Mouse (Mus musculus): Measurements from ENCODE around the gene Olfr56. TPM values are rescaled to one million over a fixed set of nuclear protein-coding genes. Genes with fewer than 3 reads are reported as not detected.

The Olfr56 gene
- polyA plus RNA-seq, 1 experiment from 2014 or later: 0.09 TPM

DNA sequence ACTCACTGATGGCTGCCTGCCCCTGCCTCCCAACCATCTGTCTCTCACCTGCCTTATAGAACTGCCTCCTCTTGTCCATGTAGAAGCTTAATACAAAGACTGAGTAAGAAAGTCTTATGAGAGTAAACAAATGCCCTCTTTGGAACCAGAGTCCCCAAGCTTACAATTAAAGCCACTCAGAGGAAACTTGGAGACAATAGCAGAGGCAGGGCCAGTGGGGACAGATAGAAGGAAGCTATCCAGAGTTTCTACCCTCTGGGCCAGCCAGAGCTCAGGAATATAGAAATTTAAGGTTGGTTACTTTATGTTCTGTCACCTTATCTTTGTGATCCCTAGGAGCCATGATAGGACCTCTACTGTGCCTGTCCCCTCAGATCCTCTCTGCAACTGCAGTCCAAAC lies 136.1 kb downstream of the Olfr56 start, which contains the start of gene Olfr1396:
Gene Olfr1396, minus strand, starts transcription at position 101 of the 400 bp plus-strand sequence.
- H3K4me2 ChIP-seq (ENCODE audit: low read length): no peak within 1 kb of the TSS
- ATAC-seq (replicated peaks; ENCODE audit: low FRiP score, low read depth) (no peak), DNase-seq (ENCODE audit: low spot score) (no peak)
- H3K27ac ChIP-seq: no peak within 1 kb of the TSS
- H3K9me3 ChIP-seq (replicated peaks; ENCODE audit: low read length): no peaks in the 10 kb centered on the region
- no peak within 1 kb of the TSS for H3K9ac ChIP-seq (ENCODE audit: low read depth, low read length)
- H3K27me3 ChIP-seq (ENCODE audit: insufficient read depth, low read length): no peaks in the 10 kb centered on the region
- H3K4me3 ChIP-seq (replicated peaks; ENCODE audit: low read depth, low read length): no peak within 1 kb of the TSS
- H3K4me1 ChIP-seq (replicated peaks; ENCODE audit: insufficient read depth, low read length): no peaks in the 10 kb centered on the region
- no peak for TF ChIP-seq CTCF (IDR thresholded peaks at IDR 0.05; ENCODE audit: low read depth)
- H3K36me3 ChIP-seq (ENCODE audit: insufficient read depth, low read length): no peaks in the 10 kb centered on the region

- no peaks in the 10 kb centered on the region for H3K36me3 ChIP-seq (ENCODE audit: insufficient read depth, low read length)
- no peaks in the 10 kb centered on the region for H3K27me3 ChIP-seq (ENCODE audit: insufficient read depth, low read length)
- no peaks in the 10 kb centered on the region for H3K9me3 ChIP-seq (replicated peaks; ENCODE audit: low read length)
- H3K27ac ChIP-seq: no peak overlapping the region
- H3K4me3 ChIP-seq (replicated peaks; ENCODE audit: low read depth, low read length): no peak overlapping the region
- ATAC-seq (replicated peaks; ENCODE audit: low FRiP score, low read depth) (no peak), DNase-seq (ENCODE audit: low spot score) (no peak)
- no peaks in the 10 kb centered on the region for H3K4me1 ChIP-seq (replicated peaks; ENCODE audit: insufficient read depth, low read length)
- H3K9ac ChIP-seq (ENCODE audit: low read depth, low read length): no peak overlapping the region
- WGBS: 68% methylated on average over 3 of the region's 3 CpGs
- no peak for TF ChIP-seq CTCF (IDR thresholded peaks at IDR 0.05; ENCODE audit: low read depth)
- no peak overlapping the region for H3K4me2 ChIP-seq (ENCODE audit: low read length)
Observed at GRCm38 (mm10) chr11:49119635-49120034, 140.9 kb downstream of the Olfr56 start.

GRCm38 (mm10) chr11:49124169-49124568 lies 145.5 kb downstream of the Olfr56 start:
- Histone ChIP-seq H3K4me3 (replicated peaks; ENCODE audit: low read depth, low read length) (no peak overlapping the region), H3K9me3 (replicated peaks; ENCODE audit: low read length) (no peaks in the 10 kb centered on the region), H3K4me1 (replicated peaks; ENCODE audit: insufficient read depth, low read length) (no peaks in the 10 kb centered on the region), H3K27ac (no peak overlapping the region), H3K36me3 (ENCODE audit: insufficient read depth, low read length) (no peaks in the 10 kb centered on the region), H3K27me3 (ENCODE audit: insufficient read depth, low read length) (no peaks in the 10 kb centered on the region), H3K9ac (ENCODE audit: low read depth, low read length) (no peak overlapping the region), H3K4me2 (ENCODE audit: low read length) (no peak overlapping the region)
- no peak for TF ChIP-seq CTCF (IDR thresholded peaks at IDR 0.05; ENCODE audit: low read depth)
- no peak for DNase-seq (ENCODE audit: low spot score)
- ATAC-seq (replicated peaks; ENCODE audit: low FRiP score, low read depth): no peak
- 92% methylated on average over 2 of the region's 2 CpGs for WGBS

DNA sequence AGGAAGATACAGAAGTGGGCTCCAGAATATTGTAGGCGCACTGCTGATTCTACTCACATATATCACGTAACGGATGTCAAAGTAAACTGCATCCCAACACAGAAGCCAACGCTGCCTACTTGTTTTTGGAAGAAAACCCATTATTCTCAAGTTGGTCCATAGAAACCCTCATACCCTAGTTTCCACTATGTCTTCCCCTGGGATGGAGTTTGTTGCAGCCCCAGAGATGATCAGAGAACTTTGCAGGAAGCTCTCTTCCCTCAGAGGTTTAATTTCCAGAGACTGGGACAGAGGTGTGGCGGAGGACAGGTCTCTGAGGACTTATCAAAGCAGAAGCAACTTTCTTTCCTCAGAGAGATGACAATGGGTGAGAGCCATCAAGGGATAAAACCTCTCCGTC lies 163.3 kb downstream of the Olfr56 start, which contains the start of gene Olfr1395:
Gene Olfr1395, plus strand, starts transcription at position 301 of the 400 bp plus-strand sequence.
- no peak for TF ChIP-seq CTCF (IDR thresholded peaks at IDR 0.05; ENCODE audit: low read depth)
- H3K9ac ChIP-seq (ENCODE audit: low read depth, low read length): no peak within 1 kb of the TSS
- ATAC-seq (replicated peaks; ENCODE audit: low FRiP score, low read depth): no peak
- H3K4me1 ChIP-seq (replicated peaks; ENCODE audit: insufficient read depth, low read length): 0 out of 2 replicates have a peak, but pooled peaks cover 5% of the 10 kb centered on the region
- no peaks in the 10 kb centered on the region; the same call in 1 of the 2 replicates for H3K27me3 ChIP-seq (ENCODE audit: insufficient read depth, low read length)
- WGBS: 91% methylated on average over 6 of the region's 6 CpGs
- DNase-seq (ENCODE audit: low spot score): no peak
- H3K9me3 ChIP-seq (replicated peaks; ENCODE audit: low read length): no peaks in the 10 kb centered on the region
- no peaks in the 10 kb centered on the region for H3K36me3 ChIP-seq (ENCODE audit: insufficient read depth, low read length)
- H3K4me2 ChIP-seq (ENCODE audit: low read length): no peak within 1 kb of the TSS
- no peak within 1 kb of the TSS for H3K27ac ChIP-seq
- no peak within 1 kb of the TSS for H3K4me3 ChIP-seq (replicated peaks; ENCODE audit: low read depth, low read length)

DNA sequence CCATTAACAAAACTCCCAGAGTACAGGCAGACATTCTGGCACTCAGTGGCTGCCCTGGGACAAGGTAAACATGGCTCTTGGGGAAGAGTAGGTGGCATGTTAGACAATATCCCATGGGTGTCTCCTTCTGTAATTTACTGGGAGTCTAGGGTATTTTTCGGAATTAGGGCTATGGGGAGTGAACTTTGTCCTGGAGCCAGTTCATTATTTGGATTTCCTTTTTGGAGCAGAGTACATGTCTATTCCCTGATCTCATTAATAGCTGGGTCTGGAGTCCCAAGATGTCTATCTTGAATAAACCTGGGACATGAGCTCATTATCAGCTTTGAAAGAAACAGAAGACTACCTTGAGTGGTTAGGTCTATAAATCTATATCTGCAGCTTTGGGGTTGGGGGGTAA lies 175.4 kb downstream of the Olfr56 start, which contains the start of gene Olfr1394:
Gene Olfr1394, plus strand, starts transcription at position 301 of the 400 bp plus-strand sequence.
- Histone ChIP-seq H3K4me2 (ENCODE audit: low read length) (no peak within 1 kb of the TSS), H3K9me3 (replicated peaks; ENCODE audit: low read length) (no peaks in the 10 kb centered on the region), H3K9ac (ENCODE audit: low read depth, low read length) (no peak within 1 kb of the TSS), H3K4me3 (replicated peaks; ENCODE audit: low read depth, low read length) (no peak within 1 kb of the TSS), H3K4me1 (replicated peaks; ENCODE audit: insufficient read depth, low read length) (no peaks in the 10 kb centered on the region), H3K27ac (no peak within 1 kb of the TSS), H3K36me3 (ENCODE audit: insufficient read depth, low read length) (no peaks in the 10 kb centered on the region), H3K27me3 (ENCODE audit: insufficient read depth, low read length) (no peaks in the 10 kb centered on the region)
- WGBS: 76% methylated on average over 1 of the region's 1 CpGs
- ATAC-seq (replicated peaks; ENCODE audit: low FRiP score, low read depth): no peak
- no peak for DNase-seq (ENCODE audit: low spot score)
- no peak for TF ChIP-seq CTCF (IDR thresholded peaks at IDR 0.05; ENCODE audit: low read depth)

- ATAC-seq (replicated peaks; ENCODE audit: low FRiP score, low read depth): no peak
- TF ChIP-seq CTCF (IDR thresholded peaks at IDR 0.05; ENCODE audit: low read depth): no peak
- H3K36me3 ChIP-seq (ENCODE audit: insufficient read depth, low read length): no peaks in the 10 kb centered on the region
Observed at GRCm38 (mm10) chr11:49156821-49157814, 178.4 kb downstream of the Olfr56 start.

More at GRCm38 (mm10) chr11:49156821-49157814, 178.4 kb downstream of the Olfr56 start:
- Histone ChIP-seq H3K9ac (ENCODE audit: low read depth, low read length) (no peak overlapping the region), H3K4me3 (replicated peaks; ENCODE audit: low read depth, low read length) (no peak overlapping the region), H3K9me3 (replicated peaks; ENCODE audit: low read length) (no peaks in the 10 kb centered on the region), H3K27ac (no peak overlapping the region), H3K27me3 (ENCODE audit: insufficient read depth, low read length) (no peaks in the 10 kb centered on the region), H3K4me1 (replicated peaks; ENCODE audit: insufficient read depth, low read length) (no peaks in the 10 kb centered on the region), H3K4me2 (ENCODE audit: low read length) (no peak overlapping the region)
- 75% methylated on average over 2 of the region's 2 CpGs for WGBS
- no peak for DNase-seq (ENCODE audit: low spot score)
